Comparison of ENCODE assay signal across 31 mouse cellular contexts in genomic region chr5:53074553-53074952, GRCm38 (mm10). TPM values are rescaled to one million over a fixed set of nuclear protein-coding genes. Genes with fewer than 3 reads are reported as not detected.
DNase-seq lines count a peak whose midpoint lies in the region; ATAC-seq and TF ChIP-seq lines count a peak whose summit lies in the region.
"Had no signal": no experiment of that assay in that cellular context is flagged by ENCODE, and none has a peak within 500 bp of the region (broad histone marks: within the 10 kb centered on the region; RNA-seq: fewer than 3 reads in every experiment).

No protein-coding gene starts in this region.

- H3K9me3 ChIP-seq in kidney, embryonic 14.5 days (ENCODE audit: control insufficient read depth, low read length), result no peaks in the 10 kb centered on the region
- no peaks in the 10 kb centered on the region for H3K9me3 ChIP-seq in intestine, embryonic 16.5 days (ENCODE audit: control insufficient read depth, low read length)
- H3K9me3 ChIP-seq in heart, embryonic 12.5 days (replicated peaks), result no peaks in the 10 kb centered on the region
- H3K9me3 ChIP-seq: heart, embryonic 15.5 days; hindbrain, embryonic 12.5 days; limb, embryonic 10.5 days; limb, embryonic 15.5 days; megakaryocyte, embryonic 14.5 days; midbrain, embryonic 12.5 days; neural tube, embryonic 13.5 days had no signal

- no peak for TF ChIP-seq CTCF in small intestine, adult 2 months (IDR thresholded peaks at IDR 0.05; ENCODE audit: extremely low read depth, insufficient read length, insufficient replicate concordance, low read depth, low read length)

- no peak overlapping the region for H3K4me3 ChIP-seq in kidney, embryonic 14.5 days (ENCODE audit: low read length)
- H3K4me3 ChIP-seq in intestine, embryonic 16.5 days (ENCODE audit: low read length), result no peak overlapping the region
- H3K4me3 ChIP-seq in small intestine, adult 2 months (ENCODE audit: low read depth, low read length), result no peak overlapping the region
- H3K4me3 ChIP-seq in heart, embryonic 12.5 days, result no peak overlapping the region
- H3K4me3 ChIP-seq: erythroblast, embryonic 14.5 days; heart, embryonic 15.5 days; hindbrain, embryonic 12.5 days; limb, embryonic 10.5 days; limb, embryonic 15.5 days; megakaryocyte, embryonic 14.5 days; midbrain, embryonic 12.5 days; neural tube, embryonic 13.5 days had no signal

- no peak for ATAC-seq in kidney, embryonic 14.5 days (ENCODE audit: low FRiP score, low TSS enrichment)
- ATAC-seq in intestine, embryonic 16.5 days, result peak; percentile 49
- ATAC-seq in heart, embryonic 12.5 days (ENCODE audit: insufficient number of reproducible peaks, low FRiP score), result no peak
- no peak for ATAC-seq in monocyte, adult 5-6 weeks (replicated peaks; ENCODE audit: insufficient number of reproducible peaks, low FRiP score, low TSS enrichment, poor library complexity, severe bottlenecking)
- ATAC-seq: forebrain, postnatal 0 days; hindbrain, postnatal 0 days; lung, postnatal 0 days had no signal

- no peaks in the 10 kb centered on the region for H3K36me3 ChIP-seq in kidney, embryonic 14.5 days (ENCODE audit: control insufficient read depth, insufficient read depth, low read length)
- no peaks in the 10 kb centered on the region for H3K36me3 ChIP-seq in intestine, embryonic 16.5 days (ENCODE audit: control insufficient read depth, insufficient read depth, low read length)
- peaks cover under 1% of the 10 kb centered on the region; the same call in 1 of the 2 replicates for H3K36me3 ChIP-seq in small intestine, adult 2 months (ENCODE audit: control insufficient read depth, insufficient read depth, low read length)
- H3K36me3 ChIP-seq in heart, embryonic 12.5 days, result no peaks in the 10 kb centered on the region
- H3K36me3 ChIP-seq: G1E; heart, embryonic 15.5 days; hindbrain, embryonic 12.5 days; limb, embryonic 10.5 days; limb, embryonic 15.5 days; midbrain, embryonic 12.5 days; neural tube, embryonic 13.5 days had no signal

- H3K9ac ChIP-seq in kidney, embryonic 14.5 days (ENCODE audit: low read depth, low read length), result no peak overlapping the region
- no peak overlapping the region for H3K9ac ChIP-seq in intestine, embryonic 16.5 days (ENCODE audit: low read depth, low read length)
- no peak overlapping the region for H3K9ac ChIP-seq in heart, embryonic 12.5 days
- H3K9ac ChIP-seq: forebrain, postnatal 0 days; heart, embryonic 15.5 days; hindbrain, embryonic 12.5 days; limb, embryonic 15.5 days; midbrain, embryonic 12.5 days; neural tube, embryonic 13.5 days had no signal

- 59% methylated on average over 6 of the region's 6 CpGs for WGBS in kidney, embryonic 14.5 days
- WGBS in intestine, embryonic 16.5 days, result 34% methylated on average over 6 of the region's 6 CpGs
- WGBS in small intestine, adult 2 months, result 27% methylated on average over 6 of the region's 6 CpGs
- 52% methylated on average over 6 of the region's 6 CpGs for WGBS in heart, embryonic 12.5 days

- peak; percentile 23 for DNase-seq in kidney, adult 18-20 months
- peak; percentile 33 for DNase-seq in kidney, postnatal 10 days
- DNase-seq: adrenal gland, postnatal 14 days; cerebellum, adult 18-20 months; cerebellum, postnatal 10 days; forebrain, postnatal 0 days; gastrocnemius, postnatal 10 days; layer of hippocampus, adult 9-11 months; lung, postnatal 4 days; right cerebral cortex, postnatal 4 days; thymus, adult 2 months; thymus, postnatal 36 days had no signal

- no peak overlapping the region for H3K27ac ChIP-seq in kidney, embryonic 14.5 days (ENCODE audit: low read depth, low read length)
- peak overlapping the region; percentile 76 for H3K27ac ChIP-seq in intestine, embryonic 16.5 days (ENCODE audit: low read length)
- peak overlapping the region; percentile 87 for H3K27ac ChIP-seq in small intestine, adult 2 months (ENCODE audit: insufficient read depth, low read depth, low read length)
- H3K27ac ChIP-seq in heart, embryonic 12.5 days (ENCODE audit: poor library complexity, severe bottlenecking), result no peak overlapping the region
- H3K27ac ChIP-seq: heart, embryonic 15.5 days; hindbrain, embryonic 12.5 days; hindbrain, postnatal 0 days; limb, embryonic 10.5 days; limb, embryonic 15.5 days; midbrain, embryonic 12.5 days; neural tube, embryonic 13.5 days had no signal

- H3K4me2 ChIP-seq in kidney, embryonic 14.5 days (replicated peaks; ENCODE audit: low read depth, low read length), result no peak overlapping the region
- no peak overlapping the region for H3K4me2 ChIP-seq in intestine, embryonic 16.5 days (ENCODE audit: low read depth, low read length)
- H3K4me2 ChIP-seq in heart, embryonic 12.5 days, result no peak overlapping the region
- H3K4me2 ChIP-seq: heart, embryonic 15.5 days; hindbrain, embryonic 12.5 days; limb, embryonic 15.5 days; midbrain, embryonic 12.5 days; neural tube, embryonic 13.5 days had no signal

- no peaks in the 10 kb centered on the region for H3K4me1 ChIP-seq in kidney, embryonic 14.5 days (ENCODE audit: control insufficient read depth, insufficient read depth, low read length)
- peaks cover 10% of the 10 kb centered on the region; the same call in 1 of the 2 replicates for H3K4me1 ChIP-seq in intestine, embryonic 16.5 days (ENCODE audit: control insufficient read depth, insufficient read depth, low read length)
- peaks cover 36% of the 10 kb centered on the region for H3K4me1 ChIP-seq in small intestine, adult 2 months (ENCODE audit: control insufficient read depth, insufficient read depth, insufficient read length, low read length)
- H3K4me1 ChIP-seq in heart, embryonic 12.5 days (replicated peaks), result peaks cover 5% of the 10 kb centered on the region; the same call in 1 of the 2 replicates
- H3K4me1 ChIP-seq: heart, embryonic 15.5 days; hindbrain, embryonic 12.5 days; limb, embryonic 10.5 days; limb, embryonic 15.5 days; megakaryocyte, embryonic 14.5 days; midbrain, embryonic 12.5 days; neural tube, embryonic 13.5 days had no signal

- H3K27me3 ChIP-seq in kidney, embryonic 14.5 days (ENCODE audit: control insufficient read depth, insufficient read depth, low read length), result no peaks in the 10 kb centered on the region
- no peaks in the 10 kb centered on the region for H3K27me3 ChIP-seq in intestine, embryonic 16.5 days (replicated peaks; ENCODE audit: control insufficient read depth, insufficient read depth, low read length)
- no peaks in the 10 kb centered on the region for H3K27me3 ChIP-seq in small intestine, adult 2 months (ENCODE audit: control insufficient read depth, insufficient read depth, low read length)
- no peaks in the 10 kb centered on the region for H3K27me3 ChIP-seq in heart, embryonic 12.5 days (replicated peaks)
- H3K27me3 ChIP-seq: heart, embryonic 15.5 days; hindbrain, embryonic 12.5 days; limb, embryonic 15.5 days; megakaryocyte, embryonic 14.5 days; midbrain, embryonic 12.5 days; neural tube, embryonic 13.5 days had no signal

- TF ChIP-seq POLR2A in small intestine, adult 2 months (IDR thresholded peaks at IDR 0.05; ENCODE audit: low read depth, low read length), result no peak

RNA-seq across cellular contexts. Expression of gene Slc34a2, which starts 36.7 kb away (rescaled TPM):
- polyA plus RNA-seq in kidney, embryonic 14.5 days (2014; fragmentation: Nextera tagmentation; extraction: Ambion mirVana), result 0.09 TPM in 1 of 2 replicates, not detected in the other
- polyA plus RNA-seq in intestine, embryonic 16.5 days (2015; fragmentation: Nextera tagmentation; extraction: Ambion mirVana), result 29.5 and 51.3 TPM in 2 replicates
- 4.3 and 447 TPM in 2 replicates for polyA plus RNA-seq in small intestine, adult 2 months (2012; rRNA removed)
- not detected in 2 replicates for polyA plus RNA-seq in heart, embryonic 12.5 days (2016; fragmentation: Nextera tagmentation; extraction: Ambion mirVana)
- total RNA-seq in monocyte, adult 5-6 weeks (2017), result not detected in 3 replicates
- total RNA-seq: common myeloid progenitor, adult 5-6 weeks; gastrocnemius, postnatal 10 days; left cerebral cortex, postnatal 10 days had no signal
- polyA plus RNA-seq: erythroblast, embryonic 14.5 days; forebrain, embryonic 11.5 days; forebrain, postnatal 0 days; G1E; limb, embryonic 10.5 days; midbrain, embryonic 12.5 days had no signal

Comparison
In these comparisons a context has a peak if more than half of its experiments do, and no peak if none do; other contexts are left out.
1. H3K27ac ChIP-seq: peak in intestine, embryonic 16.5 days (single experiment) and small intestine, adult 2 months (single experiment); none in kidney, embryonic 14.5 days (single experiment) and heart, embryonic 12.5 days (single experiment).